Mouse (Mus musculus) MEL (cell line): Measurements from ENCODE around the gene Rspry1. TPM values are rescaled to one million over a fixed set of nuclear protein-coding genes. Genes with fewer than 3 reads are reported as not detected.

Experiments
- DNase-seq: peaks from one replicate; pipeline ENCODE4 v3.0.0; 2011; ENCODE audit warnings: low read depth, low spot score
- H3K27ac ChIP-seq: 2 replicates; pipeline ENCODE4 v1.5.1; 2012; ENCODE audit warnings: low read depth, mild to moderate bottlenecking, control low read depth, low read length, moderate library complexity; ENCODE audit not compliant: control insufficient read depth
- H3K27me3 ChIP-seq, 2 experiments: fragments of 150-350 bp in 1 of 2; sonication (generic) in 1 of 2; 2 replicates each; pipeline ENCODE4 v1.6.1; 2012; ENCODE audit warnings: low read length in 2 of 2, mild to moderate bottlenecking in 2 of 2, improper control_type of control experiment in 1 of 2, moderate library complexity in 1 of 2; ENCODE audit not compliant: insufficient read depth in 2 of 2, control insufficient read depth in 1 of 2
- H3K36me3 ChIP-seq, 2 experiments: 2 replicates each; pipeline ENCODE4 v1.6.1; 2012 to 2014; ENCODE audit warnings: low read length in 2 of 2, improper control_type of control experiment in 1 of 2, inconsistent platforms in 1 of 2, mild to moderate bottlenecking in 1 of 2; ENCODE audit not compliant: insufficient read depth in 2 of 2, control insufficient read depth in 1 of 2
- H3K4me1 ChIP-seq, 2 experiments: fragments of 150-350 bp in 1 of 2; sonication (generic) in 1 of 2; 2 replicates each; pipeline ENCODE4 v1.6.1; 2012; ENCODE audit warnings: low read length in 2 of 2, improper control_type of control experiment in 1 of 2, mild to moderate bottlenecking in 1 of 2; ENCODE audit not compliant: insufficient read depth in 2 of 2, control insufficient read depth in 1 of 2
- H3K4me3 ChIP-seq, 2 experiments: fragments of 150-350 bp in 1 of 2; sonication (generic) in 1 of 2; 2 replicates each; pipeline ENCODE4 v1.5.1; 2012; ENCODE audit warnings: low read depth in 2 of 2, low read length in 2 of 2, mild to moderate bottlenecking in 2 of 2, moderate library complexity in 2 of 2, control low read depth in 1 of 2, improper control_type of control experiment in 1 of 2; ENCODE audit not compliant: control insufficient read depth in 1 of 2, insufficient read depth in 1 of 2
- H3K79me2 ChIP-seq: 2 replicates; pipeline ENCODE4 v1.6.1; 2012; ENCODE audit warnings: mild to moderate bottlenecking, low read length, moderate library complexity; ENCODE audit not compliant: control insufficient read depth, poor library complexity, insufficient read depth
- H3K9ac ChIP-seq: 2 replicates; pipeline ENCODE4 v1.6.1; 2012; ENCODE audit warnings: low read depth, mild to moderate bottlenecking, control low read depth, low read length, moderate library complexity; ENCODE audit not compliant: control insufficient read depth, poor library complexity, severe bottlenecking
- H3K9me3 ChIP-seq: fragments of 150-350 bp; sonication (generic); replicated peaks from 2 replicates; pipeline ENCODE4 v1.6.1; 2012; ENCODE audit warnings: mild to moderate bottlenecking, low read length, improper control_type of control experiment, moderate library complexity; ENCODE audit not compliant: insufficient read depth
- CHD1 ChIP-seq: IDR thresholded peaks from 2 replicates; pipeline ENCODE4 v1.6.1; 2012; ENCODE audit warnings: low read depth, mild to moderate bottlenecking, inconsistent platforms, low read length, improper control_type of control experiment
- CHD2 ChIP-seq: IDR thresholded peaks from 2 replicates; pipeline ENCODE4 v1.6.1; 2011; ENCODE audit warnings: low read length, improper control_type of control experiment
- CTCF ChIP-seq, 3 experiments: IDR thresholded peaks in 2 of 3; conservative IDR thresholded peaks in 1 of 3; 2 replicates each; pipeline ENCODE4 v1.5.1; 2011 to 2012; ENCODE audit warnings: low read length in 3 of 3, low read depth in 2 of 3, mild to moderate bottlenecking in 2 of 3, improper control_type of control experiment in 1 of 3, inconsistent platforms in 1 of 3, mixed read lengths in 1 of 3, moderate library complexity in 1 of 3; ENCODE audit not compliant: control insufficient read depth in 1 of 3, insufficient read depth in 1 of 3, poor library complexity in 1 of 3, severe bottlenecking in 1 of 3
- EP300 ChIP-seq, 2 experiments: IDR thresholded peaks; 2 replicates each; pipeline ENCODE4 v1.6.1; 2011; ENCODE audit warnings: improper control_type of control experiment in 2 of 2, low read length in 2 of 2, low read depth in 1 of 2, mild to moderate bottlenecking in 1 of 2
- ETS1 ChIP-seq: IDR thresholded peaks from 2 replicates; pipeline ENCODE4 v1.6.1; 2012; ENCODE audit warnings: low read depth, mild to moderate bottlenecking, inconsistent platforms, low read length, improper control_type of control experiment, moderate library complexity
- GATA1 ChIP-seq: IDR thresholded peaks from 2 replicates; pipeline ENCODE4 v1.6.1; 2011; ENCODE audit warnings: low read depth, low read length, improper control_type of control experiment
- HCFC1 ChIP-seq: IDR thresholded peaks from 2 replicates; pipeline ENCODE4 v1.6.1; 2012; ENCODE audit warnings: low read depth, mild to moderate bottlenecking, inconsistent platforms, low read length, improper control_type of control experiment, moderate library complexity
- MAX ChIP-seq: IDR thresholded peaks from 2 replicates; pipeline ENCODE4 v1.6.1; 2011; ENCODE audit warnings: low read length, improper control_type of control experiment
- MAZ ChIP-seq: IDR thresholded peaks from 2 replicates; pipeline ENCODE4 v1.6.1; 2012; ENCODE audit warnings: low read depth, mild to moderate bottlenecking, inconsistent platforms, low read length, improper control_type of control experiment
- MYB ChIP-seq: IDR thresholded peaks from 2 replicates; pipeline ENCODE4 v1.6.1; 2011; ENCODE audit warnings: mild to moderate bottlenecking, low read depth, low read length, improper control_type of control experiment
- NELFE ChIP-seq: IDR thresholded peaks from 2 replicates; pipeline ENCODE4 v1.6.1; 2011; ENCODE audit warnings: low read depth, low read length, improper control_type of control experiment
- NRF1 ChIP-seq: IDR thresholded peaks from 2 replicates; pipeline ENCODE4 v1.6.1; 2014; ENCODE audit warnings: low read depth, mild to moderate bottlenecking, inconsistent platforms, low read length, improper control_type of control experiment, moderate library complexity; ENCODE audit not compliant: poor library complexity, insufficient read depth, severe bottlenecking
- POLR2AphosphoS2 ChIP-seq: IDR thresholded peaks from 2 replicates; pipeline ENCODE4 v1.6.1; 2011; ENCODE audit warnings: low read length, improper control_type of control experiment
- POLR2AphosphoS5 ChIP-seq: IDR thresholded peaks from 2 replicates; pipeline ENCODE4 v1.6.1; 2012; ENCODE audit warnings: low read depth, borderline replicate concordance, mild to moderate bottlenecking, inconsistent platforms, low read length, moderate library complexity, mixed read lengths
- RAD21 ChIP-seq: IDR thresholded peaks from 2 replicates; pipeline ENCODE4 v1.6.1; 2011; ENCODE audit warnings: mild to moderate bottlenecking, low read depth, low read length, improper control_type of control experiment
- RCOR1 ChIP-seq: IDR thresholded peaks from 2 replicates; pipeline ENCODE4 v1.6.1; 2012; ENCODE audit warnings: low read depth, mild to moderate bottlenecking, inconsistent platforms, low read length, improper control_type of control experiment
- SMC3 ChIP-seq: IDR thresholded peaks from 2 replicates; pipeline ENCODE4 v1.6.1; 2011; ENCODE audit warnings: low read depth, low read length, improper control_type of control experiment
- TAL1 ChIP-seq: IDR thresholded peaks from 2 replicates; pipeline ENCODE4 v1.6.1; 2012; ENCODE audit warnings: mild to moderate bottlenecking, inconsistent platforms, low read length, moderate library complexity, mixed read lengths
- TBP ChIP-seq: IDR thresholded peaks from 2 replicates; pipeline ENCODE4 v1.8.0; 2011; ENCODE audit warnings: low read depth, low read length, improper control_type of control experiment
- UBTF ChIP-seq: IDR thresholded peaks from 2 replicates; pipeline ENCODE4 v1.6.1; 2012; ENCODE audit warnings: low read depth, mild to moderate bottlenecking, inconsistent platforms, low read length, improper control_type of control experiment, moderate library complexity, borderline replicate concordance; ENCODE audit not compliant: insufficient read depth
- ZC3H11A ChIP-seq: IDR thresholded peaks from 2 replicates; pipeline ENCODE4 v1.6.1; 2012; ENCODE audit warnings: low read depth, mild to moderate bottlenecking, inconsistent platforms, low read length, improper control_type of control experiment
- ZKSCAN1 ChIP-seq: IDR thresholded peaks from 2 replicates; pipeline ENCODE4 v1.6.1; 2012; ENCODE audit warnings: low read depth, mild to moderate bottlenecking, inconsistent platforms, low read length, improper control_type of control experiment, moderate library complexity
- polyA plus RNA-seq, 2 experiments: library from polyadenylated mRNA; stranded (reverse) in 1 of 2; unstranded in 1 of 2; fragments of >175 nt in 1 of 2; fragments of >200 nt in 1 of 2; gene quantifications; 2 replicates each; pipeline versions ENCODE4 v1.2.1 to v1.2.4; 2012; ENCODE audit warnings: low replicate concordance in 2 of 2, low read depth in 1 of 2; ENCODE audit not compliant: insufficient read length in 2 of 2, insufficient read depth in 1 of 2, missing spikeins in 1 of 2
- total RNA-seq: library from RNA; depleted of rRNA; stranded (reverse); fragments of 300-350 nt; gene quantifications from 2 replicates; pipeline ENCODE4 v1.2.3, GENCODE M21; 2012

The Rspry1 gene
- total and polyA plus RNA-seq, 3 experiments: 24.5 to 32.2 TPM; not detected in 1

DNA sequence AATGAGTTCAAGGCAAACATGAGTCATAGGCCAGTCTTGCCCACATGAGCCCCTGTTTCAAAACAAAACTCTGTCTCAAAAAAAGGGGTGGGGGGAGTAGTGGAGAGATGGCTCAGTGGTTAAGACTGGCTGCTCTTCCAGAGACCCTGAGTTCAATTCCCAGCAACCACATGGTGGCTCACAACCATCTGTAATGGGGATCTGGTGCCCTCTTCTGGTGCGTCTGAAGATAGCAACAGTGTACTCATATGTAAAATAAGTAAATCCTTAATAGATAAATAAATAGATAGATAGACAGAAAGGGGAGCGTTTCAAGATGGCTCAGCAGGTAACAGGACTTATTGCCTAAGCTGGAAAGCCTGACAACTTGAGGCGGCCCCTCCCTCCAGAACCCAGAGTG lies 78.7 kb downstream of the Rspry1 start:
- DNase-seq: peak; percentile 41
- H3K27ac ChIP-seq: no peak overlapping the region
- TF ChIP-seq NELFE (no peak), CHD1 (no peak), TAL1 (no peak), RCOR1 (no peak), TBP (no peak), POLR2AphosphoS5 (no peak), ZKSCAN1 (no peak), RAD21 (peak; percentile 70), CTCF (IDR thresholded peaks at IDR 0.05 in 2 of 3, conservative IDR thresholded peaks at IDR 0.05 in 1 of 3; ENCODE audit: control insufficient read depth in 1 of 3, insufficient read depth in 1 of 3, low read depth in 2 of 3, low read length in 3 of 3, poor library complexity in 1 of 3, severe bottlenecking in 1 of 3) (peak; percentile 30 to 60 (median 44); a peak in 4 of 6 replicates), HCFC1 (no peak), GATA1 (no peak), ETS1 (no peak), NRF1 (no peak), ZC3H11A (peak; percentile 55), EP300 (IDR thresholded peaks at IDR 0.05; ENCODE audit: low read depth in 1 of 2, low read length in 2 of 2) (no peak), UBTF (no peak), SMC3 (peak; percentile 55)
- TF ChIP-seq, all 39 proteins: peak for 4
- no peak overlapping the region for H3K4me3 ChIP-seq
- H3K9ac ChIP-seq: no peak overlapping the region
- 0 out of 4 replicates have a peak, but pooled peaks cover 0 to 3% of the 10 kb centered on the region in 2 experiments for H3K4me1 ChIP-seq
- H3K79me2 ChIP-seq: no peaks in the 10 kb centered on the region
- no peaks in the 10 kb centered on the region for H3K27me3 ChIP-seq
- H3K36me3 ChIP-seq: no peaks in the 10 kb centered on the region
- H3K9me3 ChIP-seq: no peaks in the 10 kb centered on the region

- DNase-seq: no peak
- no peaks in the 10 kb centered on the region for H3K79me2 ChIP-seq
- TF ChIP-seq CHD2 (no peak), POLR2AphosphoS5 (no peak), MAZ (no peak), POLR2AphosphoS2 (no peak), MAX (no peak), TBP (no peak), MYB (no peak), TAL1 (no peak)
- TF ChIP-seq, all 39 proteins: peak for 0
- H3K36me3 ChIP-seq: no peaks in the 10 kb centered on the region
- H3K9me3 ChIP-seq: no peaks in the 10 kb centered on the region
- H3K9ac ChIP-seq: no peak overlapping the region
- H3K27ac ChIP-seq: no peak overlapping the region
- H3K27me3 ChIP-seq: no peaks in the 10 kb centered on the region; a peak in 1 of 4 replicates
- H3K4me3 ChIP-seq: no peak overlapping the region
- H3K4me1 ChIP-seq: 0 out of 4 replicates have a peak, but pooled peaks cover 0 to 3% of the 10 kb centered on the region in 2 experiments
These were observed 81.2 kb downstream of the Rspry1 start for GRCm38 (mm10) chr8:94682732-94683524.
